Mouse (Mus musculus) limb, embryonic 10.5 days (tissue): ENCODE measurements at regions not wholly inside any gene's neighbourhood (a gene's known extent, or its start where the extent isn't known, plus 50 kb on each side); places are given as distances from the start of the nearest gene placed in this dataset.
"Not testable (repeated sequence)": the region's sequence is repeated elsewhere in the genome, so short reads cannot be mapped to it uniquely, and the experiment has no call there.

Experiments used
- DNase-seq: peaks from one replicate; pipeline ENCODE4 v3.0.0-alpha.2; 2017; ENCODE audit warnings: low spot score
- H3K27ac ChIP-seq: fragments of 300-500 bp; sonication (generic); 2 replicates; pipeline ENCODE4 v1.5.1; 2016; ENCODE audit warnings: mild to moderate bottlenecking
- H3K27me3 ChIP-seq: fragments of 300-500 bp; sonication (generic); 2 replicates; pipeline ENCODE4 v1.6.1; 2016; ENCODE audit warnings: low read depth, mild to moderate bottlenecking; ENCODE audit not compliant: poor library complexity, severe bottlenecking
- H3K36me3 ChIP-seq: fragments of 300-500 bp; sonication (generic); 2 replicates; pipeline ENCODE4 v1.6.1; 2016; ENCODE audit warnings: mild to moderate bottlenecking, moderate library complexity
- H3K4me1 ChIP-seq: fragments of 300-500 bp; sonication (generic); 2 replicates; pipeline ENCODE4 v1.6.1; 2016
- H3K4me3 ChIP-seq: fragments of 300-500 bp; sonication (generic); 2 replicates; pipeline ENCODE4 v1.5.1; 2016; ENCODE audit warnings: mild to moderate bottlenecking, moderate library complexity
- H3K9me3 ChIP-seq: fragments of 300-500 bp; sonication (generic); replicated peaks from 2 replicates; pipeline ENCODE4 v1.6.1; 2016; ENCODE audit warnings: mild to moderate bottlenecking
- WGBS: fragments of 180-500 bp; shearing (Covaris S2); methylation state at CpG from one replicate; pipeline ENCODE4 v1.1.7; 2016; 5-methylcytosine and 5-hydroxymethylcytosine counted together

- Histone ChIP-seq H3K4me3 (no peak overlapping the region), H3K4me1 (peaks cover 22% of the 10 kb centered on the region), H3K36me3 (no peaks in the 10 kb centered on the region), H3K27ac (no peak overlapping the region), H3K9me3 (no peaks in the 10 kb centered on the region), H3K27me3 (no peaks in the 10 kb centered on the region)
- DNase-seq: no peak
- WGBS: 89% methylated on average over 6 of the region's 6 CpGs
Measured at GRCm38 (mm10) chr10:96231309-96231708, 94.9 kb downstream of the Gm5426 start.

DNA sequence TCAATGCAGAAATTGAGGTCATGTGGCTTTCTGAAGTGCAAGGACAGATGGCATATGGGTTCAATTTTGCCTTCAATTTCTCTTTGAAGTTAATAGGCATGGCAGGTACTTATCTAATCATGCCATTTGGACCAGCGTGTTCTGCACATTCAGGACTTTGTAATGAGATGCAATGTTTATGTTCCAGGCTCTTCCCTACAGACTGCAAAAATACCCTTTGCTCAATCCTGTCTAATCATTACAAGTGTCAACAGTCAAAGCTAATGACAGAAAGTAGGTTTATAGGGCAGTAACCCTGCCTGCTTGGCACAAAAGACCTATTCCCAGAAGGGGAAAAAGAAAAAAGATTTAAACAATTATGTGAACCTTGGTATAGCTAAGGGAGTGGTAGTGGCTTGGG is 96.5 kb downstream of the Gm5426 start:
- no peak for DNase-seq
- no peak overlapping the region for H3K27ac ChIP-seq
- H3K27me3 ChIP-seq: no peaks in the 10 kb centered on the region
- no peaks in the 10 kb centered on the region for H3K9me3 ChIP-seq
- WGBS: 29% methylated on average over 1 of the region's 1 CpGs
- H3K4me1 ChIP-seq: peaks cover 22% of the 10 kb centered on the region
- H3K36me3 ChIP-seq: no peaks in the 10 kb centered on the region
- no peak overlapping the region for H3K4me3 ChIP-seq

GRCm38 (mm10) chr10:96234564-96235412 is 98.4 kb downstream of the Gm5426 start:
- Histone ChIP-seq H3K27me3 (no peaks in the 10 kb centered on the region), H3K27ac (peak overlapping the region; percentile 59; the same call in 1 of the 2 replicates), H3K4me3 (no peak overlapping the region), H3K9me3 (no peaks in the 10 kb centered on the region), H3K36me3 (no peaks in the 10 kb centered on the region), H3K4me1 (peaks cover 19% of the 10 kb centered on the region)
- peak; percentile 35 for DNase-seq
- WGBS: 64% methylated on average over 10 of the region's 10 CpGs

DNA sequence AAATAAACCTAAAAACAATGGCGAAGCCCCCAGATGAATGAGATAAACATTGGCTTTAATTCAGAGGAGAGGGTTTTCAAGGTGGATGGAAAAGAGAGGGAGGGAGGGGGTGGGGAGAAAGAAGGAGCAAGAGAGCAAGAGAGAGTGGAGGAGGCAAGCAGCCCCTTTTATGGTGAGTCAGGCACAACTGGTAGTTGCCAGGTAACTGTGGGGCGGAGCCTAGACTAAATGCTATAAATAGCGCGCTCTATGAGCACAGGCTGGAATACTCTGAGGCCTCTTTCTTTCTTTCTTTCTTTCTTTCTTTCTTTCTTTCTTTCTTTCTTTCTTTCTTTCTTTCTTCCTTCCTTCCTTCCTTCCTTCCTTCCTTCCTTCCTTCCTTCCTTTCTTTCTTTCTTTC is 99.6 kb downstream of the Gm5426 start:
- 89% methylated on average over 4 of the region's 4 CpGs for WGBS
- H3K27ac ChIP-seq, H3K27me3 ChIP-seq, H3K4me3 ChIP-seq, H3K36me3 ChIP-seq, DNase-seq, H3K9me3 ChIP-seq: not testable (repeated sequence)
- peaks cover 19% of the 10 kb centered on the region for H3K4me1 ChIP-seq

- Histone ChIP-seq H3K4me1 (peaks cover 19% of the 10 kb centered on the region), H3K36me3 (no peaks in the 10 kb centered on the region), H3K27me3 (no peaks in the 10 kb centered on the region), H3K27ac (no peak overlapping the region), H3K9me3 (no peaks in the 10 kb centered on the region), H3K4me3 (no peak overlapping the region)
- 95% methylated on average over 6 of the region's 6 CpGs for WGBS
- DNase-seq: no peak
Measured at GRCm38 (mm10) chr10:96236777-96237373, 100.5 kb downstream of the Gm5426 start.

DNA sequence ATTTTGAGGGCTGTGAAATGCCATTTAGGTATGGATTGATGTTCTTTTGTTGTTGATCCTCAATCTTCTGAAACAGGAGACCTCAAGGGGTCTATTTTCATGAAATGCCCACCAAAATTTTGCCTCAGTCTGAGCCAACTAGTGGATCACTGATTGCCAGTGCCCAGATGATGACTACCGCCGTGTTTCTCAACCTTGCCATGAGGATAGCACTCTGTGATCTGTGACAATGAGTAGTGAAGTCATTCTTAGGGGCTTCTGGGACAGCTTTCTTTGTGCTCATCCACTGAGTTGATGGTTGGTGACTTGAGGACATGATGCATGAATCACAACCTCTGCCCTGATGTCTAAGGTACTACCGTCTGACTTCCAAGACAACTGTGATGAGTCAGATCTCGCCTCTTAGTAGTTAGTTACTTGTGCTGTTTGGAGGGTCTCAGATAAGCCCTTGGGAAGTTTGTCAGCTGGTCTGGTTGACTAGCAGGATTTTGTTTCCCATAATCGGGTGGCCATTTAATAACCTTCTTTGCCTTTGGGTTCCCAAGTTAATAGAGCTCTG is 101.2 kb downstream of the Gm5426 start:
- DNase-seq: no peak
- no peaks in the 10 kb centered on the region for H3K36me3 ChIP-seq
- WGBS: 92% methylated on average over 5 of the region's 5 CpGs
- no peak overlapping the region for H3K4me3 ChIP-seq
- H3K4me1 ChIP-seq: peaks cover 18% of the 10 kb centered on the region
- H3K27me3 ChIP-seq: no peaks in the 10 kb centered on the region
- H3K9me3 ChIP-seq: no peaks in the 10 kb centered on the region
- H3K27ac ChIP-seq: no peak overlapping the region

- DNase-seq: no peak
- H3K27ac ChIP-seq: no peak overlapping the region
- no peaks in the 10 kb centered on the region for H3K27me3 ChIP-seq
- no peaks in the 10 kb centered on the region for H3K9me3 ChIP-seq
- H3K4me1 ChIP-seq: peaks cover 14% of the 10 kb centered on the region
- H3K4me3 ChIP-seq: no peak overlapping the region
- H3K36me3 ChIP-seq: no peaks in the 10 kb centered on the region
- WGBS: 91% methylated on average over 4 of the region's 4 CpGs
Measured at GRCm38 (mm10) chr10:96238251-96238650, 101.8 kb downstream of the Gm5426 start.

GRCm38 (mm10) chr10:96238850-96239249 is 102.4 kb downstream of the Gm5426 start:
- WGBS: 89% methylated on average over 3 of the region's 3 CpGs
- H3K36me3 ChIP-seq: no peaks in the 10 kb centered on the region
- DNase-seq: no peak
- peaks cover 14% of the 10 kb centered on the region for H3K4me1 ChIP-seq
- no peaks in the 10 kb centered on the region for H3K27me3 ChIP-seq
- no peak overlapping the region for H3K27ac ChIP-seq
- H3K9me3 ChIP-seq: no peaks in the 10 kb centered on the region
- H3K4me3 ChIP-seq: no peak overlapping the region

DNA sequence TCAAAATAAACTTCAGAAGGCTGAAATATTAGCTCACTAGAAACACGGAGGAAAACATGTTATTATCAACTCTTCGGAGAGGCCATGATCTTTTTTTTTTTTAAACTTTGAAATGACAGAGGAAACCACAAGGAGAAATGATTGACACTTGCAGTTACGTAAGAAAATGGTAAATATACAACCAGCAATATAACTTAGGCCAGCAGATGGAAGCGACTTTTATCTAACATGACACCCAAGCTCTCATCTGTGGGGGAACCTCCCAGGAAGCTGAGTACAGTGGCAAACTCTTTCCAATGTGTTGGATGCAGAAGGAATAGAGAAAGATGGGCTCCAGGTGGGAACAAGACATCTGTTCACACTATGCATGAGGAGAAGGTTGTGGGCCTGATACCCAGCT is 104.2 kb downstream of the Gm5426 start:
- Histone ChIP-seq H3K27ac (no peak overlapping the region), H3K4me1 (0 out of 2 replicates have a peak, but pooled peaks cover 4% of the 10 kb centered on the region), H3K27me3 (no peaks in the 10 kb centered on the region), H3K36me3 (no peaks in the 10 kb centered on the region), H3K4me3 (no peak overlapping the region), H3K9me3 (no peaks in the 10 kb centered on the region)
- no peak for DNase-seq
- 89% methylated on average over 4 of the region's 4 CpGs for whole genome bisulfite sequencing

GRCm38 (mm10) chr10:96253671-96254070 is 117.3 kb downstream of the Gm5426 start:
- no peaks in the 10 kb centered on the region for H3K4me1 ChIP-seq
- no peak overlapping the region for H3K27ac ChIP-seq
- no peaks in the 10 kb centered on the region for H3K9me3 ChIP-seq
- DNase-seq: no peak
- no peaks in the 10 kb centered on the region for H3K27me3 ChIP-seq
- no peaks in the 10 kb centered on the region for H3K36me3 ChIP-seq
- H3K4me3 ChIP-seq: no peak overlapping the region

GRCm38 (mm10) chr10:96254250-96254862 is 118.0 kb downstream of the Gm5426 start:
- Histone ChIP-seq H3K4me3 (no peak overlapping the region), H3K4me1 (no peaks in the 10 kb centered on the region), H3K36me3 (no peaks in the 10 kb centered on the region), H3K27ac (no peak overlapping the region), H3K27me3 (no peaks in the 10 kb centered on the region), H3K9me3 (no peaks in the 10 kb centered on the region)
- WGBS: 88% methylated on average over 2 of the region's 2 CpGs
- DNase-seq: no peak

DNA sequence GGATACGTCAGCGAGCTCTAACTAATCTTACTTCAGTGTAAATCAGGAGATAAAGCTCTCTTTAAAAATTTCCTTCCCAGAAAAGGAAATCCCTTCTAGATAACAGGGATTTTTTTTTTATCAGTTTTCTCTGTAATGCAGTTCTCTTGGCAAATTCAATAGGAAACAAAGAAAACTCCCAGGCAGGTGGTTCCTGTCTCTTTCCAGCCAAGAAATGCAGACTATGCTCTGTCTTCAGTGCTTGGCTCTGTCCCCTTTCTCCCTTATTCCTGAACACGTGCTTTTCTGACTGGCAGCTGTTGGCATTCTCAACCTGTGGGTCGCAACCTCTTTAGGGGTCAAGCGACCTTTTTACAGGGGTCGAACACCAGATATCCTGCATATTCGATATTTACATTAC is 121.5 kb downstream of the Gm5426 start:
- no peaks in the 10 kb centered on the region for H3K36me3 ChIP-seq
- no peaks in the 10 kb centered on the region for H3K27me3 ChIP-seq
- no peak for DNase-seq

DNA sequence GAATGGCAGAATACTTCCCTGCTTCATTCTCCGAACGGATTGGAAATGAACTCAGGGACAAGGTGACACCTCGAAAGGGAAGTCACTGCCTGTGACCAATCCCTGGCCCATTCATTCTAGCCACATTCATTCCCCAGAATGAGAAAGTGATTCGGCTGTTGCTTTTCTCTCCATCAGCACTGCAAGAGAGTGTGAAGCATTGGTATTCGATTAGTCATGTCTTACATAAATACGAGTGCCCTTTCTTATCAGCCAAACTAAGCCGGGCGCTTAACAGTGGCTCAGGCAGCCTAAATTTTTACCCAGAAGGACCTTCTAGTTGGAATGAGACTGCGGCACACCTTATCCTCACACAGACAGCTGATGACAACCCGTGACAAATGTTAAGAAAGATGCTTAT is 122.8 kb downstream of the Gm5426 start:
- no peaks in the 10 kb centered on the region for H3K36me3 ChIP-seq
- 87% methylated on average over 10 of the region's 10 CpGs for WGBS
- H3K4me3 ChIP-seq: no peak overlapping the region
- no peaks in the 10 kb centered on the region for H3K27me3 ChIP-seq
- no peaks in the 10 kb centered on the region for H3K9me3 ChIP-seq
- no peak for DNase-seq
- H3K4me1 ChIP-seq: peaks cover 17% of the 10 kb centered on the region
- H3K27ac ChIP-seq: no peak overlapping the region

More for the DNA sequence above, 121.5 kb downstream of the Gm5426 start:
- Histone ChIP-seq H3K27ac (no peak overlapping the region), H3K4me3 (no peak overlapping the region), H3K9me3 (no peaks in the 10 kb centered on the region), H3K4me1 (peaks cover 4% of the 10 kb centered on the region)
- 82% methylated on average over 7 of the region's 7 CpGs for WGBS
